Mouse (Mus musculus): ENCODE results near the gene Cnot9.
A peak's percentile ranks its signal among the peaks of the same experiment; 100 is the strongest.
"Not testable (repeated sequence)": the region's sequence is repeated elsewhere in the genome, so short reads cannot be mapped to it uniquely, and the experiment has no call there.

The Cnot9 gene

DNA sequence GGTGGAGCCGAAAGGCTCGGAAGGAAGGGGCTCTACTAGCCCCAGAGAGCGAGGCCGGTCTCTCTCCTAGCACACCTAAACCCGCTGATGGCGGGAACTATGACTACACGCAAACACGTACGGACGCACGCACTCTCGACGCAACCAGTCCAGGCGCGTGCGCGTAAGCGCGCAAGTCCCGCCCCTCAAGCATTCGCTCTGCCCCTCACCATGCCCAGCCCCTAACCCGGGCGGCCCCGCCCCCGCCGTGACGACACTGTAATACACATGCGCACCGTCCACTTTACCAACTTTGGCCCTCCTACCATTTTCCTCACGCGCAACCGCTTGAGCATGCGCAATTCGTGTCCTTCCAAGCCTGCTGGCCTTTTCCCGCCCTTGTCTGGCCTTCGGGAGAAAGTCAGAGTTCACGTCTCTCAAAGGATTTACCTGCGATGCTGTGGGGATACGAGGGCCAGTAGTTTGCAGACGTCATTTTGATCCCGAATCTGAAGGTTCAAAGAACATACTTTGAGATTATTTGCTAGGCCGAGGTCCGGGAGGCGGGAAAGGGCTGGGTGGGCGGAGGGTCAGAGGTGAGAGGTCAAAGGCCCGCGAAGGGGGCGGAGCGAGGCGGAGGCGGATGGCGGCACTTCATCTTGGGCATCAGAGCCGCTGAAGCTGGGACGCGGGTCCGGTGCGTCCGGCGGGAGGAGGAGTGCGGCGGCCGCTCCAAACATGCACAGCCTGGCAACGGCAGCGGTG, at the start of gene Cnot9:
TSS of gene Cnot9 (plus strand) at position 338 of the 744 bp plus-strand sequence.
- peak; percentile 99 to 100 for DNase-seq (ENCODE audit: low spot score in 2 of 2)

DNA sequence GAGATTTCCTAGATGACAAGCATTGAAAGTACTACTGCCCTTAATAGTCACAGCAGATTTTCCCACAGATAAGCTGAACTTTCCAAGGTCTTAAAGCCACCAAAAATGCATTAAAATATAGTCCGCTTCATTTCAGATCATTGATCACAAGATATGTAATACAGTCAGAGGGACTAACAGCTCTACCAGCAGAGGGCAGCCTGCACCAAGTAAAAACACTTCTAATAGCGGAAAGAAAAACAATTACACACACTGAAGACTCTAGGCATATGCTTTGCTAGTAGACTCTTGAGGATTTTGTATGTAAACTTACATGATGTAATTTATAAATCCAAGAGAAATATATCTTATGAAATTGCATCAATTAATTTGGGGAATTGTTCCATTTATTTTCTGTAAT, 45.6 kb upstream of the Cnot9 start:
- DNase-seq (ENCODE audit: low spot score in 2 of 2): peak in 1 of 2 experiments; percentile 29

DNA sequence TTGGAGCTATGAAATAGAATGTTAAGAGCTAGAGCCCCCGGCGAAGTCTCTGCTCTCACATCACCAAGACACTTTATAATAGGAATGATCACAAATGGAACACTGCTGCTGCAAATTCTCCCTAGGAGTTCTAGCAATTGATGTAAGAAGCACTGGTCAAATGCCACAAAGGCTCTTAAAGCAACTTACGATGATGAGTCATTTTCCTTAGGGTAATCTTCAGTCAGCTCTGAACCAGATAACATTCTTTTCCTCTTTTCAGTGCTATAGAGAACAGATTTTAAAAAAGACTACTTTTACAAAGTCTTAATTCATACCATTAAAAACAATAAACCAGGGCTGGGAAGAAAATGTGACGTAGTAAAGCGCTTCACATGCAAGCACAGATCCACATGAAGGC, 20.1 kb upstream of the Cnot9 start:
- no peak for DNase-seq (ENCODE audit: low spot score in 2 of 2)

DNA sequence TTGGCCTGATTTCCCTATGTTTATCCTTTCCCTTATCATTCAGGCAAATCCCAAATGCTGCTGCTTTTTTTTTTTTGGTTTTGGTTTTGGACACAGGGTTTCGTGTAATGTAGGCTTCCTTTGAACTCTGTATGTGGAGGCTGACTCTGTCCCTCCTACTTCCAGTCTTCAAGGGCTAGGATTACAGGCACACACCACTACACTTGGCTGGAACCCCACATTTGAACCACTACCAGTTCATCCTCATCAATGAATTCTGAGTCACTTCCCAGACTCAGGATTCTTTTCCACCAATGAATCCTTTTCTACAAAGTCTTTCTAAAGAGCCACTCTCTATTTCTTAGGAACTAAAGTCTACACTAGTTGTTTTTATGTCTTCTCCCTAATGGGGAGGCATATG, 4.8 kb upstream of the Cnot9 start:
- no peak for DNase-seq (ENCODE audit: low spot score in 2 of 2)

DNA sequence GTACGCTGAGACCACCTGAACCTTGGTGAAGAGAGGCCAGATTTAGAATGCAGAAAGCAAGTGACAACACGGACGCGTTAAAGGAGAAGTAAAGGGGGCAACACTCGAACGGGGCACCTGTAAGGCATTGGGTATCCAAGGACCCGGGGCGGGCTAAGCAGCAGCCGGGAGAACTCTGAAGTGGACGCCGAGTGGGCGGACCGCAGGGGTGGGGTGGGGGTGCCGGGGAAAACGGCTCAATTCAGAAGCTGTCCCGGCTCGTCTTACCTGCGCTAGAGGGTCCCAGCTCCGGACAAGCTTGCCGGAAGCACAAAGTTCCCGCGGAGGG, 501 bp upstream of the Cnot9 start:
- peak in 1 of 2 experiments; percentile 22 for DNase-seq (ENCODE audit: low spot score in 2 of 2)

DNA sequence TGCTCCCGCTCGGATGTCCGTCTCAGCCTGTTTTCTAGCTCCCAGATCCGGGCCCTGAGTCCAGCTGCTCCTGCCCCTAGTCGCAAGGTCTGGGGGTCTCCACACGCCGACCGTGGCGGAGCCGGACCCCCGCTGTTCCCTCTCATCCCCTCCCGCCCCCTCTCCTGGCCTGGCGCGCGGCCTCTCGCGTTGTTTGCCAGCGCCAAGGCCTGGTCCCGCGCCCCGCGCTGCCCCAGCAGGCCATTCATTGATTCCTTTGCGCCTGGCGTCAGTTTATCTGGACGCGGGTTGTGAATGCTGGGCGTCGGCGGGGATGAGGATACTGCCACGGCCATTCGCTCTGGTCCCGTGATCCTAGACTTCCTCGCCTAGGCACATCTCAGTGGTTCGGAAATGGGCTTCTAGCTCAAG, 618 bp downstream of the Cnot9 start:
- peak in 1 of 2 experiments; percentile 76 for DNase-seq (ENCODE audit: low spot score in 2 of 2)

DNA sequence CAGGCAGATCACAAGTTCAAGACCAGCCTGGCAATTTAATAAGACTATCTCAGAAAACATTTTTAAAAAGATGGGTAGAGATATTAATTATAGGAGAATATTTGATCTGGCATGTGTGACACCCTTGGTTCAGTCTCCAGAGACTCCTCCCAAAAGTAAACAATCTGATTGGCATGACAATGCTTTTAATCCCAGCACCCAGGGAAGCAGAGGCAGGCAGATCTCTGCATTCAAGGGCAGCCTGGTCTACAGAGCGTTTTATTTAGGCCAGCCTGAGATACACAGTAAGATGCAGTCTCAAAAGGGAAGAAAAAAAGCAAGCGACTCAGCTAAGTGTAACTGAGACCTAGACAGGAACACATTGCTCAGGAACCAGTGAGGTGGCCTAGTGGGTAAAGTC, 1.9 kb downstream of the Cnot9 start:
- DNase-seq (ENCODE audit: low spot score in 2 of 2): no peak

DNA sequence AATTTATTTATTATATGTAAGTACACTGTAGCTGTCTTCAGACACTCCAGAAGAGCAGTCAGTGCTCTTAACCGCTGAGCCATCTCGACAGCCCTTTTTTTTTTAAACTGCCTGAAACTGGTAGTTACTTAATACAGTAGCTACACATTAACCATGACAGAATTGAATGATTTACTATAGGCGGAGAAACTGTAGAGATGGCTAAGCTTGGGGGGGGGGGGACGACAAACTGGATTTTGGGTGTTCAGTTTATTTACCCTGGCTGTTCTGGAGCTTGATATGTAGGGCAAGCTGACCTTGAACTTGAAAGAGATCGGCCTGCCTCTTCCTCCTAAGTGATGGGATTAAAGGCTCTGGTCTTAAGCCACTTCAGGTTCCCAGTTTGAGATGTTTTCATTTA, 5.4 kb downstream of the Cnot9 start:
- DNase-seq (ENCODE audit: low spot score in 2 of 2): no peak

DNA sequence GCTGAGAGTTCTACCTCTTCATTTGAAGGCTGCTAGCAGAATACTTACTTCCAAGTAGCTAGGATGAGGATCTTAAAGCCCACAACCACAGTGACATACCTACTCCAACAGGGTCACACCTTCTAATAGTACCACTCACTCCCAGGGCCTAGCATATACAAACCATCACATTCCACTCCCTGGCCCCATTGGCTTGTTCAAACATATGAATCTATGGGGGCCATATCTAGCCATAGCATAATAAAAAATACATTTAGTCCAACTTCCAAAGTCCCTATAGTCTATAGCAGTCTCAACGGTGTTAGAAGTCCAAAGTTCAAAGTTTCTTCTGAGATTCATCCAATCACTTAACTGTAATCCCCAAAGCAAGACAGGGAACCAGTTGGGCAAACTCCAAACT, 7.1 kb downstream of the Cnot9 start:
- DNase-seq (ENCODE audit: low spot score in 2 of 2): not testable (repeated sequence)

DNA sequence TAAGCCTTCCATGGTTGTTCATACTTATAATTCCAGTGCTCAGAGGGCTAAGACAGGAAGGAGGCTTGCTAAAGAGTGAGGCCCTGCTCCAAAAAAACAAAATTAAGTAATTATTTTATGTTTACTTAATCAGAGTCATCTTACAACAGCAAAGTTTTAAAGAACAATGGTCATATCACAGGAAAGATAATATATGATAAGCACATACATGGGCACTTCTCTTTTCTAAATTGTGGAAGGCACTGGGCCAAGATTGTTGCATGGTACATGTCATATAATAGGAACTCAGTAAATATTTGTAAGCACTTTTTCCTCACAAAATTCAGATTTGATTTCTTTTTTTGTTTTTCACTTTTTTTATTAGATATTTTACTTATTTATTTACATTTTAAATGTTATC, 14.0 kb downstream of the Cnot9 start:
- no peak for DNase-seq (ENCODE audit: low spot score in 2 of 2)

DNA sequence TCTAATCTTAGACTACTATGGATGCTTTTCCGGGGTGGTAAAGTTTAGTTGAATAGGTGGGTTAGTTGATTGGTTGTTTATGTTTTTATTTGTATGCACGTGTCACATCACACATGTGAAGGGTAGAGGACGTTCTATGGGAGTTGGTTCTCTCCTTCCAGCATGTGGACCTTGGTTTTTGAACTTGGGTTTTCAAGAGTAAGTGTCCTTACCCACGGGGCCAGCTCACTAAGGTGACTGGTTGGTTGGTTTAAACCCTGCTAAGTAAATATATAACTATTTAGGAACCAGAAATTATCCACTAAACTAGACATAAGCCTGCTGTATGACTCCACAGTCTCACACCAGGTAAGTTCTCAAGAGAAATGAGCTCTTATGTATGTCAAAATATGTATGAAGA, 18.9 kb downstream of the Cnot9 start:
- DNase-seq (ENCODE audit: low spot score in 2 of 2): no peak

DNA sequence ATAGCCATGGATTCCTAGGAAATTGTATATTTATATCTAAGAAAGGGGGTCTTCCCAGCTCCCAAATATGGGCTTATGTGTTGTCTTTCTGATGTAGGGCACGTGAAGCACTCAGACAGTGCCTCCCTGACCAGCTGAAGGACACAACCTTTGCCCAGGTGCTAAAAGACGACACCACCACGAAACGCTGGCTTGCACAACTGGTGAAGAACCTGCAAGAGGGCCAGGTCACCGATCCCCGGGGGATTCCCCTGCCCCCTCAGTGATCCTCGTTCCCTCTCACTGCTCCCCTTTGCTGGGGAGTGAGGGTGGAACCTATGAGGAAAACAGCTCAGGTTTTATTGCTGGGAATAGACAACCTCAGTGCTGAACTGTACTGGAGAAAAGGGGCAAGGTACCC, 22.7 kb downstream of the Cnot9 start:
- no peak for DNase-seq (ENCODE audit: low spot score in 2 of 2)

DNA sequence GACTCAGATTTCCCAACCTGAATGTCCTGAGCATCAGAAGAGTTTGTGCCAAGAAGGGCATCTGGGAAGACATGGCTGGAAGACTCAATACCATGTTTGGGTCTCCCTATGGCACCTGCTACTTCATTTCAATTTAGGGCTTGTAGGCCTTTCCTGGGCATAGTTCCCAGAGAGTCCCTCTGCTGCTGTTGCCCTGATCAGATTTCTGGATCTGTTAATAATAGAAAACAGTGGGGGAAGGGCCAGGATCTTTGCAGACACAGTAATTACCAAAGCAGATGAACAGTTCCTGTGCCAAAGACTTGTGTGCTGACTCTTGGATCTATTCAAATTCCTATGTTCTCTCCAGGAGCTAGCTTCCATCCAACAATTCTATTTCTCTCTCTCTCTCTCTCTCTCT, 32.8 kb downstream of the Cnot9 start:
- DNase-seq (ENCODE audit: low spot score in 2 of 2): peak in 1 of 2 experiments; percentile 40

DNA sequence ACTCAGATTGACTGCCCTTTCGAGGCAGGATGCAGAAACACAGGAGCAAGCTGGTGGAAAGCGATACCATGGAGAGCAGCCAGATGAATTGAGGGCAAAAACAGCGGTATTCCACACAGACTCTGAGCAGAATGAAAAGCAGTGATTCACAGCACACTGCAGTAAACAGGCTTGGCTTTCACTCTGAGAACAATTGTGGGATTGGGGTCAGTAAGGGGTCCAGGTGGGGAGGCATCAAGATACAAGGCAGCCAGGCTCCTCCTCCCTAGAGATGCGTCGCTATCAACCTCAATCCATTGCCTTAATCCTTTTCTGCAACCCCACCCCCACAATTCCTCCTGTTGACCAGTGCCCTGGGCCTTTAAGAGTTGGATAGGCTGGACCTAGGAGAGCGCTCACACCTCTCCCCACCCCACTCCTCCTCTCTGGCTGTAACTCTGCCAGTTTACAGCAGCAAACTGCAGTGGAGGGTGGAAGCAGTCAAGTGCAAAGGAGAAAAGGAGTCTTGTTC, 36.6 kb downstream of the Cnot9 start, which contains the start of gene Plcd4:
TSS of gene Plcd4 (plus strand) at position 438 of the 511 bp plus-strand sequence.
- DNase-seq (ENCODE audit: low spot score in 2 of 2): peak in 1 of 2 experiments; percentile 13

DNA sequence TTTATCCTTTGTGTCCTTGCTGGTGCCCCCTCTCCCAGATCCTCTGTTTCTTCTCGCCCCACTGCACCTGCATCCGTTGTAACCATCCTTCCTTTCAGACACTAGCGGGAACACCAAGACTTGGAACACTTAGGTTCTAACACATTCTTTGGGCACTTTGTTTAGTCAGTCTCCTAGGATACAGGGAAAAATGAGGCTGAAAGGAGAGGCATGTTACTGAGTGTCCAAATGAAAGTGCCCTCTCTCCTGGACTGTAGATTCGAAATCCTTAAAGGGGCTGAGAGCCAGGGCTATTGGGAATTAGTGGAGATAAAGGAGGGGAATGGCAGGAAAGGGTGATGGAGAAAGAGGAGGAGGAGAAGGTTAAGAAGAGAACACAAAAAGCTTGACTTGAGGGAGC, 38.3 kb downstream of the Cnot9 start, which contains the start of gene Usp37:
TSS of gene Usp37 (minus strand) at position 101 of the 400 bp plus-strand sequence.
- DNase-seq (ENCODE audit: low spot score in 2 of 2): no peak

DNA sequence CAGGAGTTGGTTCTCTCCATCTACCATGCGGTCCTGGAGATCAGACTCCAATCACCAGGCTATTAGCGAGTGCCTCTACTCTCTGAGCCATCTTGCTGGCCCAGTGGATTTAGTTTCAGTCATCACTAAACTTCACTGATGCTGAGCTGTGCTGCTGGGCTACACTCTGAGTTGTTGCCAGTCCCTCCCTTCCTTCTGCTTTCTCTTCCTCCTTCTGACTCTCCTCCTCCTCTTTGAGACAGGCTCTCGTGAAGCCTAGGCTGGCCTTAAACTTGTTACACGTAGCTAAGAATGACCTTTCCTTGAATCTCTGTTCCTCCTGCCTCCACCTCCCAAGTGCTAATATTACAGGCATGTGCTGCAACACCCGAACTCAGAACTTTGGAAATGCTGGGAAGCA, 53.2 kb downstream of the Cnot9 start:
- no peak for DNase-seq (ENCODE audit: low spot score in 2 of 2)

DNA sequence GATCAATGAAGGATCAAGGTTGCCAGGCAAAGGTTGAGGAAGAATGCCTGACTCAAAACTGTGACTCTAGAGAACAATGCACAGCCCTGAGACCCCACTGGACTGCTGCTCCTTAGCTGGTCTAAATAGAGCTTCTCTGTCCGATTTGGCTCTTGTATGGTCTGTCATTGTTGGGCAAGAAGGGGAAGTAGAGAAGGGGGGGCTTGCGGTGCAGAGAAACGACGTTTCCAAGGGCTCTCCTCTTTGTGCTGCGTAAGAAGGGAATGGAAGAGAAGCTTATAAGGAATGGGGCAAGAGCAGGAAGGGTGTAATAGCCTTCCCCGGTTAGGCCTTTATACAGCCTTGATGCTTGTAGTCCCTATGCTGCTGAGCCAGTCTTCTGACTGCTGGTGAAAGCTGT, 60.0 kb downstream of the Cnot9 start:
- no peak for DNase-seq (ENCODE audit: low spot score in 2 of 2)

DNA sequence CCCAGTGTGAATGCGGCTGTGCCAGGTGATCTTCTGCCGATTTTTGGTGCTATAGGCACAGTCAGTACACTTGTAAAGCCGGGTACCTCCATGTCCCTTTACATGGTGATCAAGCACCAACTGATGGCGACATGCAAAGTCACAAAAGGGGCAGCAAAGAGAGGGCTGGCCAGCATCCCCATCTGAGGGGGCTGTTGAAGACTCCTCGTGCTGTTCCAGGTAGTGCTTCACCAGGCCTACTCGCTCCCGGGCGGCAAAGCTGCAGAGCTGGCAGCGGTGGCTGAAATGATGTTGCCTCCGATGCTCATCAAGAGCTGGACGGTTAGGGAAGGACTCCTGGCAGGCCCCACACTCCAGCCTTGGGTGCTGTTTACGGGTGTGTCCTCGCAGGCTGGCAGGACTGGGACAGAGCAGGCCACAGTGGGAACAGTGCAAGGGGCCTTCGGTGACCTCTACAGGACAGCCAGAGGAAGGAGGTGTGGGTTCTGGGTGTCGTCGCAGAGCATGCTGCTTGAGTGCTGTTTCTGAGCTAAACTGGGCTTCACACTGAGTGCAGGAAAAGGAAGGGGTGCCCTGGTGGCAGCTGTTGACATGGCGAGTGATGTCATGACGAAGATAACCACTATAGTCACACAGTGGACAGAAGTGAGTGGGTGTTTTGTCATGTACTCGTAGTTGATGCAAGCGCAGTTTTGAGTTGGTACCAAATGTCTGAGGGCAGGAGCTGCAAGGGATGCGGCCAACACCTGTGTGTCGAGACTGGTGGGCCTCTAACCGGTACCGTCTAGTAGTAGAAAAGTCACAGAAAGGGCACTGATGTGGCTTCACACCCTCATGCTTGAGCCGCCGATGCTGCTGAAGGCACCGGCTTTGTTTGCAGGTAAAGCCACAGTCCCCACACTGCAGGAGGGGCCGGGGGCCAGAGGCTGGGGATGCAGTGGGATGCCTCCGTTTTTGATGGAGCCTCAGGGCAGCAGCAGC, 64.2 kb downstream of the Cnot9 start:
- no peak for DNase-seq (ENCODE audit: low spot score in 2 of 2)

All from cerebellum, postnatal 4 days (tissue).